In the genomic region with DNA sequence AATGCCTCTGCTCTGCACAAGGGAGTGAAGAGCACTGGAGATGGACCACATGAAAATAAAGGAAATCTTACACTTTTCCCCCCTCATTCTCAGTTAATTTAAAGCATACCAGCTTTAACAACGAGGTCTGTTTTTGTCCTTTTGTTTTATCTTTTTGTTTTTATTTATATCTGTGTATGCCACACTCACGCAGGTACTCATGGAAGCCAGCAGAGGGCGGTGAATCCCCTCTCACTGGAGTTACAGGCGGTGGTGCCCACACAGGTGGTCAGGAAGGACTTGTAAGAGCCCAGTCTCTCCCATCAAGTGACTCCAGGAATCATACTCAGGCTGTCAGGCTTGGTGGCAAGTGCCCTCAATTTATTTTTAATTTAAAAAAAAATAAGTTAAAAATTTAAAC, we compare ENCODE assay signal across 18 mouse cellular contexts. TPM values are rescaled to one million over a fixed set of nuclear protein-coding genes. Genes with fewer than 3 reads are reported as not detected.
A peak's percentile ranks its signal among the peaks of the same experiment; 100 is the strongest.
DNase-seq lines count a peak whose midpoint lies in the region; ATAC-seq and TF ChIP-seq lines count a peak whose summit lies in the region.
"Had no signal": no experiment of that assay in that cellular context is flagged by ENCODE, and none has a peak within 500 bp of the region (broad histone marks: within the 10 kb centered on the region; RNA-seq: fewer than 3 reads in every experiment).

No protein-coding gene starts in this region.

- H3K4me3 ChIP-seq in kidney, postnatal 0 days (replicated peaks; ENCODE audit: low read depth, low read length), result no peak overlapping the region
- H3K4me3 ChIP-seq in midbrain, postnatal 0 days (ENCODE audit: low read depth, low read length), result no peak overlapping the region
- no peak overlapping the region for H3K4me3 ChIP-seq in midbrain, embryonic 10.5 days
- H3K4me3 ChIP-seq in stomach, postnatal 0 days (ENCODE audit: low read depth, low read length), result no peak overlapping the region
- H3K4me3 ChIP-seq: forebrain, embryonic 12.5 days; gastrocnemius, adult 2 months; limb, embryonic 13.5 days; neural tube, embryonic 13.5 days had no signal

- no peak overlapping the region for H3K9ac ChIP-seq in kidney, postnatal 0 days (ENCODE audit: low read depth, low read length)
- H3K9ac ChIP-seq in midbrain, postnatal 0 days (replicated peaks; ENCODE audit: low read length, poor library complexity, severe bottlenecking), result no peak overlapping the region
- H3K9ac ChIP-seq in stomach, postnatal 0 days (ENCODE audit: low read length), result no peak overlapping the region
- H3K9ac ChIP-seq: forebrain, embryonic 12.5 days; limb, embryonic 13.5 days; neural tube, embryonic 13.5 days had no signal

- peak; percentile 50 for TF ChIP-seq CTCF in kidney, postnatal 0 days (IDR thresholded peaks at IDR 0.05; ENCODE audit: low read depth)
- peak; percentile 55 for TF ChIP-seq CTCF in midbrain, postnatal 0 days (IDR thresholded peaks at IDR 0.05)
- peak; percentile 57 for TF ChIP-seq CTCF in stomach, postnatal 0 days (IDR thresholded peaks at IDR 0.05; ENCODE audit: low read depth)

- ATAC-seq in kidney, postnatal 0 days (replicated peaks; ENCODE audit: low FRiP score, low read depth), result no peak
- no peak for ATAC-seq in midbrain, postnatal 0 days (ENCODE audit: low FRiP score)
- ATAC-seq in stomach, postnatal 0 days (ENCODE audit: low FRiP score, low TSS enrichment), result no peak
- ATAC-seq: intestine, embryonic 16.5 days; midbrain, embryonic 16.5 days had no signal

- H3K27ac ChIP-seq in kidney, postnatal 0 days, result no peak overlapping the region
- no peak overlapping the region for H3K27ac ChIP-seq in midbrain, postnatal 0 days (ENCODE audit: low read depth, low read length)
- H3K27ac ChIP-seq in midbrain, embryonic 10.5 days (replicated peaks), result no peak overlapping the region
- H3K27ac ChIP-seq in stomach, postnatal 0 days (replicated peaks), result no peak overlapping the region
- H3K27ac ChIP-seq: forebrain, embryonic 12.5 days; gastrocnemius, adult 2 months; limb, embryonic 13.5 days; neural tube, embryonic 13.5 days had no signal

- H3K36me3 ChIP-seq in kidney, postnatal 0 days (ENCODE audit: insufficient read depth, low read length), result no peaks in the 10 kb centered on the region
- H3K36me3 ChIP-seq in midbrain, postnatal 0 days (ENCODE audit: insufficient read depth, low read length), result no peaks in the 10 kb centered on the region
- H3K36me3 ChIP-seq in midbrain, embryonic 10.5 days, result no peaks in the 10 kb centered on the region
- no peaks in the 10 kb centered on the region for H3K36me3 ChIP-seq in stomach, postnatal 0 days (ENCODE audit: control insufficient read depth, insufficient read depth, low read length)
- H3K36me3 ChIP-seq: forebrain, embryonic 12.5 days; limb, embryonic 13.5 days; neural tube, embryonic 13.5 days had no signal

- WGBS in kidney, postnatal 0 days, result 78% methylated on average over 4 of the region's 4 CpGs
- WGBS in midbrain, postnatal 0 days, result 66% methylated on average over 4 of the region's 4 CpGs
- 70% methylated on average over 4 of the region's 4 CpGs for WGBS in midbrain, embryonic 10.5 days
- WGBS in stomach, postnatal 0 days, result 79% methylated on average over 4 of the region's 4 CpGs

- no peak for DNase-seq in kidney, postnatal 0 days (ENCODE audit: low spot score)
- DNase-seq in kidney, postnatal 10 days, result no peak
- DNase-seq in midbrain, postnatal 0 days (ENCODE audit: low spot score), result no peak
- DNase-seq in midbrain, embryonic 10.5 days (ENCODE audit: low spot score), result no peak
- peak; percentile 33 for DNase-seq in NIH3T3 (ENCODE audit: low read depth)
- no peak for DNase-seq in stomach, postnatal 0 days (ENCODE audit: low spot score)
- DNase-seq in cerebellum, adult 11 months, result no peak
- DNase-seq: cerebellum, adult 9-11 months; gastrocnemius, adult 2 months; heart, postnatal 4 days; right cerebral cortex, postnatal 4 days; thymus, postnatal 14 days had no signal

- H3K27me3 ChIP-seq in kidney, postnatal 0 days (ENCODE audit: insufficient read depth, low read length), result no peaks in the 10 kb centered on the region
- no peaks in the 10 kb centered on the region for H3K27me3 ChIP-seq in midbrain, postnatal 0 days (ENCODE audit: insufficient read depth, low read length)
- H3K27me3 ChIP-seq in midbrain, embryonic 10.5 days (ENCODE audit: low read depth, poor library complexity, severe bottlenecking), result no peaks in the 10 kb centered on the region
- no peaks in the 10 kb centered on the region for H3K27me3 ChIP-seq in stomach, postnatal 0 days (ENCODE audit: control insufficient read depth, insufficient read depth, low read length)
- H3K27me3 ChIP-seq: forebrain, embryonic 12.5 days; limb, embryonic 13.5 days; neural tube, embryonic 13.5 days had no signal

- H3K4me1 ChIP-seq in kidney, postnatal 0 days (replicated peaks; ENCODE audit: insufficient read depth, low read length), result no peaks in the 10 kb centered on the region
- peaks cover 3% of the 10 kb centered on the region; the same call in 1 of the 2 replicates for H3K4me1 ChIP-seq in midbrain, postnatal 0 days (ENCODE audit: insufficient read depth, low read length)
- H3K4me1 ChIP-seq in midbrain, embryonic 10.5 days, result peaks cover 13% of the 10 kb centered on the region
- no peaks in the 10 kb centered on the region for H3K4me1 ChIP-seq in stomach, postnatal 0 days (replicated peaks; ENCODE audit: control insufficient read depth, insufficient read depth)

- no peaks in the 10 kb centered on the region for H3K9me3 ChIP-seq in kidney, postnatal 0 days (replicated peaks; ENCODE audit: low read length)
- no peaks in the 10 kb centered on the region for H3K9me3 ChIP-seq in midbrain, postnatal 0 days (ENCODE audit: low read length)
- no peaks in the 10 kb centered on the region for H3K9me3 ChIP-seq in midbrain, embryonic 10.5 days (replicated peaks)
- no peaks in the 10 kb centered on the region for H3K9me3 ChIP-seq in stomach, postnatal 0 days (ENCODE audit: control insufficient read depth, low read length)
- H3K9me3 ChIP-seq: forebrain, embryonic 12.5 days; limb, embryonic 13.5 days; neural tube, embryonic 13.5 days had no signal

- TF ChIP-seq EP300 in stomach, postnatal 0 days (optimal IDR thresholded peaks at IDR 0.05), result no peak

- H3K4me2 ChIP-seq in kidney, postnatal 0 days (ENCODE audit: low read length), result no peak overlapping the region
- H3K4me2 ChIP-seq in midbrain, postnatal 0 days (ENCODE audit: low read depth, low read length, poor library complexity, severe bottlenecking), result no peak overlapping the region
- no peak overlapping the region for H3K4me2 ChIP-seq in stomach, postnatal 0 days (replicated peaks; ENCODE audit: low read depth)
- H3K4me2 ChIP-seq: forebrain, embryonic 12.5 days; limb, embryonic 13.5 days; neural tube, embryonic 13.5 days had no signal

RNA-seq across cellular contexts. Expression of a gene that starts 27.3 kb away (rescaled TPM):
- polyA plus RNA-seq in kidney, postnatal 0 days (2015; fragmentation: Nextera tagmentation; extraction: Ambion mirVana), result 531 and 571 TPM in 2 replicates
- 2.8 TPM in 1 of 2 replicates, not detected in the other for total RNA-seq in midbrain, postnatal 0 days (2014; rRNA removed)
- polyA plus RNA-seq in midbrain, postnatal 0 days (2015; fragmentation: Nextera tagmentation; extraction: Ambion mirVana), result 1.3 and 2.4 TPM in 2 replicates
- polyA plus RNA-seq in midbrain, embryonic 10.5 days (2016; fragmentation: Nextera tagmentation; extraction: Ambion mirVana), result not detected in 2 replicates
- 0.93 and 1.8 TPM in 2 replicates for polyA plus RNA-seq in stomach, postnatal 0 days (2015; fragmentation: Nextera tagmentation; extraction: Ambion mirVana)
- total RNA-seq: gastrocnemius, adult 2 months; heart, adult 8-10 months; heart, postnatal 4 days had no signal
- polyA plus RNA-seq: forebrain, embryonic 12.5 days; limb, embryonic 13.5 days had no signal

Comparison
In these comparisons a context has a peak if more than half of its experiments do, and no peak if none do; other contexts are left out.
1. RNA of a gene that starts 27.3 kb away (polyA plus RNA-seq): 531 to 571 TPM in kidney, postnatal 0 days; 1.3 to 2.4 TPM in midbrain, postnatal 0 days, 0.93 to 1.8 TPM in stomach, postnatal 0 days and not detected in midbrain, embryonic 10.5 days; every median in the first group is over 100 times any median in the second.
2. Peak in every context shown above with its lines, with median percentiles within 50 percentile points of each other: CTCF ChIP-seq.